Mouse (Mus musculus): ENCODE measurements around the gene Wap.
"Not testable (repeated sequence)": the region's sequence is repeated elsewhere in the genome, so short reads cannot be mapped to it uniquely, and the experiment has no call there.

Gene Wap

GRCm38 (mm10) chr11:6638537-6638936, at the start of gene Wap:
Gene Wap, minus strand, starts transcription at chr11:6638637.
- no peak for DNase-seq

GRCm38 (mm10) chr11:6684741-6685140, 46.3 kb upstream of the Wap start:
- DNase-seq: no peak

GRCm38 (mm10) chr11:6680397-6680818, 42.0 kb upstream of the Wap start:
- DNase-seq: no peak

GRCm38 (mm10) chr11:6679694-6680396, 41.4 kb upstream of the Wap start:
- DNase-seq: no peak

- no peak for DNase-seq
Observed at GRCm38 (mm10) chr11:6677530-6677929, 39.1 kb upstream of the Wap start.

GRCm38 (mm10) chr11:6676641-6677040, 38.2 kb upstream of the Wap start:
- DNase-seq: no peak

GRCm38 (mm10) chr11:6675402-6675801, 37.0 kb upstream of the Wap start:
- DNase-seq: no peak

GRCm38 (mm10) chr11:6674701-6675100, 36.3 kb upstream of the Wap start:
- DNase-seq: no peak

- DNase-seq: no peak
Observed at GRCm38 (mm10) chr11:6670826-6671225, 32.4 kb upstream of the Wap start.

- no peak for DNase-seq
Observed at GRCm38 (mm10) chr11:6670044-6670443, 31.6 kb upstream of the Wap start.

- no peak for DNase-seq
Observed at GRCm38 (mm10) chr11:6669041-6669440, 30.6 kb upstream of the Wap start.

GRCm38 (mm10) chr11:6666634-6667033, 28.2 kb upstream of the Wap start:
- no peak for DNase-seq

GRCm38 (mm10) chr11:6661206-6661605, 22.8 kb upstream of the Wap start:
- DNase-seq: no peak

GRCm38 (mm10) chr11:6658271-6658670, 19.8 kb upstream of the Wap start, which contains the start of gene Ramp3:
Gene Ramp3, plus strand, starts transcription at chr11:6658521.
- no peak for DNase-seq

GRCm38 (mm10) chr11:6654903-6655302, 16.5 kb upstream of the Wap start:
- DNase-seq: peak; percentile 96

GRCm38 (mm10) chr11:6652978-6653377, 14.5 kb upstream of the Wap start:
- DNase-seq: not testable (repeated sequence)

- DNase-seq: no peak
Observed at GRCm38 (mm10) chr11:6650519-6650918, 12.1 kb upstream of the Wap start.

GRCm38 (mm10) chr11:6647831-6648724, 9.6 kb upstream of the Wap start:
- DNase-seq: no peak

GRCm38 (mm10) chr11:6644566-6644965, 6.1 kb upstream of the Wap start:
- no peak for DNase-seq

GRCm38 (mm10) chr11:6639072-6639471, 635 bp upstream of the Wap start:
- no peak for DNase-seq

- no peak for DNase-seq
Observed at GRCm38 (mm10) chr11:6636150-6636549, 2.3 kb downstream of the Wap start.

- no peak for DNase-seq
Observed at GRCm38 (mm10) chr11:6629655-6630054, 8.8 kb downstream of the Wap start.

- DNase-seq: peak; percentile 51
Observed at GRCm38 (mm10) chr11:6628568-6628967, 9.9 kb downstream of the Wap start.

GRCm38 (mm10) chr11:6627731-6628130, 10.7 kb downstream of the Wap start:
- DNase-seq: no peak
